Mouse (Mus musculus) adrenal gland, adult 2 months (tissue): ENCODE data around the gene Tspan11. TPM values are rescaled to one million over a fixed set of nuclear protein-coding genes. Genes with fewer than 3 reads are reported as not detected.
A peak's percentile ranks its signal among the peaks of the same experiment; 100 is the strongest.

Experiments used
- DNase-seq: peaks from one replicate; pipeline ENCODE4 v3.0.0; 2021
- polyA plus RNA-seq: library from polyadenylated mRNA; depleted of rRNA; stranded (reverse); fragments of >200 nt; gene quantifications from 2 replicates; pipeline ENCODE4 v1.2.3, GENCODE M21; 2012
- total RNA-seq, 2 experiments: library from RNA; stranded (reverse); gene quantifications; 2 replicates each; pipeline ENCODE4 v1.2.3; 2021

The Tspan11 gene
- total and polyA plus RNA-seq, 3 experiments: 4.4 to 20.1 (median 13.2) TPM

GRCm38 (mm10) chr6:127877026-127877425, 10.4 kb upstream of the Tspan11 start:
- DNase-seq: peak; percentile 57

GRCm38 (mm10) chr6:127879472-127879871, 7.9 kb upstream of the Tspan11 start:
- DNase-seq: no peak

GRCm38 (mm10) chr6:127886916-127887315, 473 bp upstream of the Tspan11 start:
- DNase-seq: no peak

GRCm38 (mm10) chr6:127888581-127888980, 1.2 kb downstream of the Tspan11 start:
- DNase-seq: no peak

- DNase-seq: no peak
Measured at GRCm38 (mm10) chr6:127893611-127894010, 6.2 kb downstream of the Tspan11 start.

GRCm38 (mm10) chr6:127894999-127895398, 7.6 kb downstream of the Tspan11 start:
- no peak for DNase-seq

- no peak for DNase-seq
Measured at GRCm38 (mm10) chr6:127896425-127896824, 9.0 kb downstream of the Tspan11 start.

GRCm38 (mm10) chr6:127897342-127897741, 10.0 kb downstream of the Tspan11 start:
- no peak for DNase-seq

GRCm38 (mm10) chr6:127900062-127900461, 12.7 kb downstream of the Tspan11 start:
- peak; percentile 65 for DNase-seq

GRCm38 (mm10) chr6:127901261-127901660, 13.9 kb downstream of the Tspan11 start:
- DNase-seq: no peak

- no peak for DNase-seq
Measured at GRCm38 (mm10) chr6:127901669-127902068, 14.3 kb downstream of the Tspan11 start.

- no peak for DNase-seq
Measured at GRCm38 (mm10) chr6:127902559-127902958, 15.2 kb downstream of the Tspan11 start.

GRCm38 (mm10) chr6:127910638-127911037, 23.2 kb downstream of the Tspan11 start:
- no peak for DNase-seq

GRCm38 (mm10) chr6:127911687-127912086, 24.3 kb downstream of the Tspan11 start:
- no peak for DNase-seq

GRCm38 (mm10) chr6:127912938-127913337, 25.5 kb downstream of the Tspan11 start:
- no peak for DNase-seq

- peak; percentile 45 for DNase-seq
Measured at GRCm38 (mm10) chr6:127916993-127917392, 29.6 kb downstream of the Tspan11 start.

- DNase-seq: no peak
Measured at GRCm38 (mm10) chr6:127917712-127918111, 30.3 kb downstream of the Tspan11 start.

- peak; percentile 81 for DNase-seq
Measured at GRCm38 (mm10) chr6:127919491-127919890, 32.1 kb downstream of the Tspan11 start.

- DNase-seq: peak; percentile 86
Measured at GRCm38 (mm10) chr6:127920652-127921051, 33.3 kb downstream of the Tspan11 start.

GRCm38 (mm10) chr6:127921996-127922395, 34.6 kb downstream of the Tspan11 start:
- no peak for DNase-seq

- no peak for DNase-seq
Measured at GRCm38 (mm10) chr6:127923296-127923695, 35.9 kb downstream of the Tspan11 start.

GRCm38 (mm10) chr6:127924750-127925149, 37.4 kb downstream of the Tspan11 start:
- DNase-seq: no peak

GRCm38 (mm10) chr6:127925915-127926314, 38.5 kb downstream of the Tspan11 start:
- DNase-seq: no peak

- no peak for DNase-seq
Measured at GRCm38 (mm10) chr6:127928682-127929081, 41.3 kb downstream of the Tspan11 start.

GRCm38 (mm10) chr6:127932697-127933096, 45.3 kb downstream of the Tspan11 start:
- no peak for DNase-seq
